Mouse (Mus musculus) ES-Bruce4 (cell line): ENCODE measurements around the gene Rbm28. TPM values are rescaled to one million over a fixed set of nuclear protein-coding genes. Genes with fewer than 3 reads are reported as not detected.

Experiments used
- H3K27ac ChIP-seq: 2 replicates; pipeline ENCODE4 v1.5.1; 2012; ENCODE audit warnings: low read length, inconsistent platforms; ENCODE audit not compliant: insufficient read depth
- H3K27me3 ChIP-seq: 2 replicates; pipeline ENCODE4 v1.6.1; 2012; ENCODE audit warnings: mild to moderate bottlenecking, low read length, inconsistent platforms; ENCODE audit not compliant: control insufficient read depth, poor library complexity, insufficient read depth, severe bottlenecking
- H3K36me3 ChIP-seq: 2 replicates; pipeline ENCODE4 v1.6.1; 2012; ENCODE audit warnings: inconsistent platforms, mild to moderate bottlenecking, low read length, moderate library complexity; ENCODE audit not compliant: control insufficient read depth, poor library complexity, insufficient read depth, severe bottlenecking
- H3K4me1 ChIP-seq: one replicate; pipeline ENCODE4 v1.8.1; 2011; ENCODE audit warnings: low read length; ENCODE audit not compliant: control insufficient read depth, insufficient read depth
- H3K4me3 ChIP-seq: 2 replicates; pipeline ENCODE4 v1.5.1; 2011; ENCODE audit warnings: low read depth, mild to moderate bottlenecking, low read length
- H3K9ac ChIP-seq: 2 replicates; pipeline ENCODE4 v1.6.1; 2012; ENCODE audit warnings: low read depth, mild to moderate bottlenecking, inconsistent platforms; ENCODE audit not compliant: poor library complexity, severe bottlenecking
- H3K9me3 ChIP-seq: replicated peaks from 2 replicates; pipeline ENCODE4 v1.6.1; 2012; ENCODE audit warnings: mild to moderate bottlenecking, low read length, inconsistent platforms; ENCODE audit not compliant: control insufficient read depth, poor library complexity, insufficient read depth, severe bottlenecking
- CTCF ChIP-seq: IDR thresholded peaks from one replicate; pipeline ENCODE4 v1.8.1; 2011; ENCODE audit warnings: low read depth, low read length
- EP300 ChIP-seq: IDR thresholded peaks from 2 replicates; pipeline ENCODE4 v1.6.1; 2011; ENCODE audit warnings: low read depth, low read length; ENCODE audit not compliant: insufficient read depth
- POLR2A ChIP-seq: IDR thresholded peaks from one replicate; pipeline ENCODE4 v1.8.1; 2011; ENCODE audit warnings: low read length; ENCODE audit not compliant: insufficient read depth
- polyA plus RNA-seq: library from polyadenylated mRNA; stranded (reverse); fragments of >200 nt; gene quantifications from 2 replicates; pipeline ENCODE4 v1.2.4, GENCODE M21; 2011; ENCODE audit warnings: low read depth; ENCODE audit not compliant: missing spikeins, insufficient read depth, insufficient read length

The Rbm28 gene
- polyA plus RNA-seq, 1 experiment: 94.5 TPM

- TF ChIP-seq POLR2A (no peak), CTCF (peak; percentile 27)
- H3K27ac ChIP-seq: no peak overlapping the region
- H3K36me3 ChIP-seq: peaks cover 25% of the 10 kb centered on the region
Measured at GRCm38 (mm10) chr6:29143608-29144007, 21.2 kb downstream of the Rbm28 start.

DNA sequence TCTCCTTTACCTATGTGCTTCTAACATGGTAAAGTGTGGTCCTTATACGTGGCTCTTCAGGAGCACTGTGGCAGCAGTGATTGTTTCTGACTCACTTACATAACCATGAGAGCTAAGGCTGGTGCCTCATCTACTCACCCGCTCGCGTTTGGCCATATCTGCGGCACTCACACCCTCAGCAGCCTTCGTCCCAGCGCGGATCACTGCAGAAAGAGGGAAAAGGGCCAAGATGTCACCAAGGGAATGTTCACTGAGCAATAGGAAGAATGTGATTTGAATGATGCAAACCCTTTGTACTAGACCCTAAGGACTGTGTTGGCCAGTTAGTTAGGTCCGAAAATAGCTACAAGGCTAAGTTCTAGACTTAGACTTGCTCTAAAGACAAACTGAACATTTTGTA is 27.4 kb downstream of the Rbm28 start:
- Histone ChIP-seq H3K9me3 (no peaks in the 10 kb centered on the region), H3K36me3 (peaks cover 37% of the 10 kb centered on the region), H3K9ac (no peak overlapping the region), H3K27me3 (no peaks in the 10 kb centered on the region), H3K4me1 (no peaks in the 10 kb centered on the region), H3K4me3 (no peak overlapping the region), H3K27ac (no peak overlapping the region)
- TF ChIP-seq POLR2A (no peak), EP300 (no peak), CTCF (no peak)

More at GRCm38 (mm10) chr6:29143608-29144007, 21.2 kb downstream of the Rbm28 start:
- Histone ChIP-seq H3K9ac (no peak overlapping the region), H3K4me3 (no peak overlapping the region), H3K4me1 (no peaks in the 10 kb centered on the region), H3K9me3 (no peaks in the 10 kb centered on the region), H3K27me3 (no peaks in the 10 kb centered on the region)

DNA sequence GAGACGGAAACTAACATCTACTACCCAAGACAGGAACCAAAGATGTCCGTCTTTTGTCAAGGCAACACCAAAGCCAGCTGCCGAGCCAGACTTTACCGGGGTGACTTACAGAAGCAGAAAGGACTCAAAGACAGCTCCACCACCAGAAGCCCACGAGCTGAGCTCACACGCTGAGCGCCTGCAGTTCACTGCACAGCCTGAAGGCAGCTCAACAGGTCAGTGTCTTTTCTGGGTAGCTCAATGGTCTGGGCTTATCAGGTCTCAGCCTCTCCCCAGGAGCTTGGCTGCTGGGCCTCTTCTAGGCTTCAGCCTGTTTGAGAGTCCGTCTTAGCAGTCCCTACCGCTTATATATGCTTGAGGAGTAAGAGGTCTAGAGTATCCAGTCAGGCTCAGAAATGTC is 31.7 kb downstream of the Rbm28 start:
- H3K27me3 ChIP-seq: no peaks in the 10 kb centered on the region
- H3K9me3 ChIP-seq: no peaks in the 10 kb centered on the region
- H3K4me3 ChIP-seq: no peak overlapping the region
- TF ChIP-seq POLR2A (no peak), EP300 (no peak), CTCF (no peak)
- H3K27ac ChIP-seq: 0 out of 2 replicates have a peak overlapping the region, but pooled peaks have one; percentile 64
- H3K9ac ChIP-seq: no peak overlapping the region
- H3K36me3 ChIP-seq: peaks cover 40% of the 10 kb centered on the region
- H3K4me1 ChIP-seq: no peaks in the 10 kb centered on the region

- Histone ChIP-seq H3K4me1 (no peaks in the 10 kb centered on the region), H3K4me3 (no peak overlapping the region), H3K27ac (no peak overlapping the region), H3K36me3 (peaks cover 30% of the 10 kb centered on the region), H3K9ac (no peak overlapping the region), H3K9me3 (no peaks in the 10 kb centered on the region), H3K27me3 (no peaks in the 10 kb centered on the region)
- TF ChIP-seq CTCF (no peak), EP300 (no peak), POLR2A (no peak)
Measured at GRCm38 (mm10) chr6:29126878-29127426, 37.9 kb downstream of the Rbm28 start.

DNA sequence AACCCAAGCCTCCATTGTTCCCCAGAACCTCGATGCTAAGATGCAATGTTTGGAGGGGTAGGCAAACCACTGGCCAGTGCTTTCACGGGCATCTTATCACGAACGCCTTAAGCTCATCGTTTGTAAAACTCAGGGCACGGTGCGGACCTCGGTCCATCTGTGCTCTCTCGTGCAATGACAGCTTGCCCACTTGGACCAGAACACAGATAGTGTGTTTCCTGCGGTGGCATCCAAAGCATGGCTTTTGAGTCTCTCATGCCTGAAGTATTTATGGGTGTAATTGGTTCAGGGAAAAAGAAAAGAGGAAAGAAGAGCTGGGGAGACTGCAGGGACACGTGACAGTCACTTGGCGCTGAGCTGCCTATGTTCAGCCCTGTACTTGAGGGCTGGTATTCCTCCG is 44.8 kb downstream of the Rbm28 start:
- no peaks in the 10 kb centered on the region for H3K27me3 ChIP-seq
- no peak overlapping the region for H3K9ac ChIP-seq
- H3K9me3 ChIP-seq: no peaks in the 10 kb centered on the region
- no peak overlapping the region for H3K27ac ChIP-seq
- TF ChIP-seq POLR2A (no peak), CTCF (no peak), EP300 (no peak)
- no peak overlapping the region for H3K4me3 ChIP-seq
- peaks cover 5% of the 10 kb centered on the region; the same call in 1 of the 2 replicates for H3K36me3 ChIP-seq
- peaks cover 10% of the 10 kb centered on the region for H3K4me1 ChIP-seq

- H3K9ac ChIP-seq: no peak overlapping the region
- H3K9me3 ChIP-seq: no peaks in the 10 kb centered on the region
- no peak overlapping the region for H3K4me3 ChIP-seq
- peak overlapping the region; percentile 53 for H3K27ac ChIP-seq
- no peak for TF ChIP-seq EP300
- H3K36me3 ChIP-seq: no peaks in the 10 kb centered on the region
- peaks cover 10% of the 10 kb centered on the region for H3K4me1 ChIP-seq
- no peaks in the 10 kb centered on the region for H3K27me3 ChIP-seq
Measured at GRCm38 (mm10) chr6:29118963-29119362, 45.8 kb downstream of the Rbm28 start.
